Mouse (Mus musculus) embryonic facial prominence, embryonic 13.5 days (tissue): ENCODE data around the gene Zfp809. TPM values are rescaled to one million over a fixed set of nuclear protein-coding genes. Genes with fewer than 3 reads are reported as not detected.

Source experiments
- ATAC-seq: fragments of 200-750 bp; cut with Nextera tagmentation; 2 replicates; pipeline ENCODE4 v1.8.0; 2017; ENCODE audit warnings: low read depth; ENCODE audit not compliant: insufficient number of reproducible peaks, insufficient read depth, low FRiP score, low TSS enrichment
- H3K27ac ChIP-seq: fragments of 300-500 bp; sonication (generic); 2 replicates; pipeline ENCODE4 v1.5.1; 2015; ENCODE audit warnings: moderate library complexity, mild to moderate bottlenecking, inconsistent platforms
- H3K27me3 ChIP-seq: fragments of 300-500 bp; sonication (generic); 2 replicates; pipeline ENCODE4 v1.6.1; 2015; ENCODE audit warnings: mild to moderate bottlenecking, inconsistent platforms
- H3K36me3 ChIP-seq: fragments of 300-500 bp; sonication (generic); 2 replicates; pipeline ENCODE4 v1.6.1; 2015; ENCODE audit warnings: mild to moderate bottlenecking, inconsistent platforms
- H3K4me1 ChIP-seq: fragments of 300-500 bp; sonication (generic); 2 replicates; pipeline ENCODE4 v1.6.1; 2015; ENCODE audit warnings: inconsistent platforms
- H3K4me2 ChIP-seq: fragments of 300-500 bp; sonication (generic); 2 replicates; pipeline ENCODE4 v1.6.1; 2015; ENCODE audit warnings: moderate library complexity, mild to moderate bottlenecking, inconsistent platforms
- H3K4me3 ChIP-seq: fragments of 300-500 bp; sonication (generic); 2 replicates; pipeline ENCODE4 v1.5.1; 2015; ENCODE audit warnings: mild to moderate bottlenecking, inconsistent platforms
- H3K9ac ChIP-seq: fragments of 300-500 bp; sonication (generic); 2 replicates; pipeline ENCODE4 v1.6.1; 2015; ENCODE audit warnings: mild to moderate bottlenecking, inconsistent platforms
- H3K9me3 ChIP-seq: fragments of 300-500 bp; sonication (generic); 2 replicates; pipeline ENCODE4 v1.6.1; 2016; ENCODE audit warnings: inconsistent platforms
- WGBS: fragments of 180-500 bp; shearing (Covaris S2); methylation state at CpG from one replicate; pipeline ENCODE4 v1.1.7; 2015; ENCODE audit warnings: mixed read lengths; 5-methylcytosine and 5-hydroxymethylcytosine counted together
- polyA plus RNA-seq: library from polyadenylated mRNA; unstranded; fragments of >200 nt; fragmentation: Nextera tagmentation; extraction: Ambion mirVana; gene quantifications from 2 replicates; pipeline ENCODE4 v1.2.1, GENCODE M21; 2015

The Zfp809 gene
- polyA plus RNA-seq, 1 experiment from 2014 or later: 19.5 TPM

DNA sequence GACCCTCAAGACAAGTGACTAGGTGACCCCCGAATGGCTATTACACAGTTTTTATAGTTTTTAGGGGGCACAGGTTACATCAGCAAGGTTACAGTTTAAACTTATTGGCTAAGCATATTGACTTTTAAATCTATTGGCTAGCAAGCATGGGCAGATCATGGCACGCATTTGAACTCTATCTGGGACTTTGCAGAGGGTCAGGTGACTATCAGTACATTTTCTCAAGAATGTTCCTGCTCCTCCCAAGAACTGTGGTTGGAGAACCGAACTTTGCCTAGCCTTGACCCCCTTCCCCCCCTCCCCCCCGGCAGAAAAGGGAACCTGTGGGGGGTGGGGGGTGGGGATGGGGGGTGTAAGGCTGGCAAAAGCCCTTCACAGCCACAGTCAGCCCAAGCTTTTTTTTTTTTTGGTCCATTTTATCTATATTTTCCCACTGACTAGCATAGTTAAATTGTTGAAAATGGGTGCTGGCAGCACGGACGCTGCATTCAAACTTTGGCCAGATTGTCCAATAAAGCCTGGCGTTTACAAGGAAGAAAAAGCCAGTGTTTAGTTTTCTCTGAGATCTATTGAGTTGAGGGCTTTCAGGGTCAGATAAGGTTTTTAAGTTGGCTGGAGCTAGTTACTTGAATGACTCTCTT is 4.0 kb downstream of the Zfp809 start:
- no peaks in the 10 kb centered on the region for H3K4me1 ChIP-seq
- H3K9me3 ChIP-seq: no peaks in the 10 kb centered on the region
- 88% methylated on average over 7 of the region's 7 CpGs for WGBS
- no peak overlapping the region for H3K4me3 ChIP-seq
- no peak overlapping the region for H3K4me2 ChIP-seq
- no peak overlapping the region for H3K27ac ChIP-seq
- no peak for ATAC-seq
- 0 out of 2 replicates have a peak, but pooled peaks cover 4% of the 10 kb centered on the region for H3K36me3 ChIP-seq
- no peak overlapping the region for H3K9ac ChIP-seq
- H3K27me3 ChIP-seq: no peaks in the 10 kb centered on the region

DNA sequence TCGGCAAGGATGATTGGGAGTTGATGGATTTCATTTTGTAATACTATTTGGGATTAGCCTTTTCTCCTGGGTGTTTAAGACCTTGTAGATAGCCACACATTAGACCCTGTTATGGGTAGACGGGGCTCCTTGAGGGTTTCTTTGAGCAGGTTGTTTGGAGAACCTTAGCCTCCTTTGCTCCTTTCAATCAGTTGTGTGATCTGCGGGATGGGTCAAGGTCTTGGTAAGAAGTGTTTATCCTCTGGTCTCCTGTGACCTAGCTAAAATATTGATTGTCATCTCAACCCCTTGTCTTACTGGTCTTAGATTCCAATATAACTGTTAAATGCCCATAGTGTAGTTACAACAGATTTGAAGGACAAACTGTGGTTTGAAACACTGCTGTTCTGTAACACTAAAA is 4.5 kb downstream of the Zfp809 start:
- Histone ChIP-seq H3K4me2 (no peak overlapping the region), H3K4me3 (no peak overlapping the region), H3K9me3 (no peaks in the 10 kb centered on the region), H3K27me3 (no peaks in the 10 kb centered on the region), H3K4me1 (no peaks in the 10 kb centered on the region), H3K27ac (no peak overlapping the region), H3K9ac (no peak overlapping the region), H3K36me3 (peaks cover 7% of the 10 kb centered on the region)
- WGBS: 92% methylated on average over 3 of the region's 3 CpGs
- no peak for ATAC-seq

DNA sequence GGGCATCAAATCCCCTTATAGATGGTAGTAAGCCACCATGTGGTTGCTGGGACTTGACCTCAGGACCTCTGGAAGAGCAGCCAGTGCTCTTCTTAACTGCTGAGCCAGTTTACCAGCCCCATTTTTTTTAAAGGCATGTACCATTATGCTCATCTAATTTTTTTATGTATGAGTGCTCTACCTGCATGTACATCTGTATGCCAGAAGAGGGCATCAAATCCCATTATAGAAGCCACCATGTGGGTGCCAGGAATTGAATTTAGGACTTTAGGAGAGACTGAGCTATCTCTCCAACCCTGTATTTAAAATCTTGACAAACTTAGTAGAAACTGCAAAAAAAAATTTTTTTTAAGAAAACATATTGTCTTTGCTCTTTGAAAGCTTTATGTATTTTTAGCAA is 5.0 kb downstream of the Zfp809 start:
- ATAC-seq: no peak
- peaks cover 12% of the 10 kb centered on the region for H3K36me3 ChIP-seq
- H3K9ac ChIP-seq: no peak overlapping the region
- H3K4me2 ChIP-seq: no peak overlapping the region
- no peaks in the 10 kb centered on the region for H3K27me3 ChIP-seq
- no peaks in the 10 kb centered on the region for H3K9me3 ChIP-seq
- no peak overlapping the region for H3K4me3 ChIP-seq
- no peak overlapping the region for H3K27ac ChIP-seq
- no peaks in the 10 kb centered on the region for H3K4me1 ChIP-seq

DNA sequence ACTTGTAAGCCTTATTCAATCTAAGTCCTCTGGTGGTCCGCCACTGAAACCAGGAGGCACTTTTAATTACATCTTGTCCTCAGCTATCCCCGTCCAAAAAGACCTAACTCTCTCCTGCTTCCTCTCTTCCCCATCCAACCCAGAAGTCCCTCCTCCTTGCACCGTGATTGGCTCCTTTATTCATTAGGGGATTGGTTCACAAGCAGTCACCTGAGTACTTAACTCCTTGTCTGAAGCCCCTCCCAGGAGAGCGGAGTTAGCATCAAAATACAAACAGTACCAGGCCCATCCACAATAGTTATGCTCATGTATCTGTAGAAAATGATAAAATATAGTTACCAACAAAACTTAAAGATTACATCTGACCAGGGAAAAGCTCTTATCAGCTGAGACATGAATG is 14.5 kb downstream of the Zfp809 start:
- WGBS: 93% methylated on average over 4 of the region's 4 CpGs
- no peak overlapping the region for H3K27ac ChIP-seq
- no peak overlapping the region for H3K4me3 ChIP-seq
- no peak overlapping the region for H3K9ac ChIP-seq
- no peak overlapping the region for H3K4me2 ChIP-seq
- H3K4me1 ChIP-seq: no peaks in the 10 kb centered on the region
- no peaks in the 10 kb centered on the region for H3K27me3 ChIP-seq
- peaks cover 22% of the 10 kb centered on the region for H3K9me3 ChIP-seq
- ATAC-seq: no peak
- H3K36me3 ChIP-seq: peaks cover 94% of the 10 kb centered on the region

DNA sequence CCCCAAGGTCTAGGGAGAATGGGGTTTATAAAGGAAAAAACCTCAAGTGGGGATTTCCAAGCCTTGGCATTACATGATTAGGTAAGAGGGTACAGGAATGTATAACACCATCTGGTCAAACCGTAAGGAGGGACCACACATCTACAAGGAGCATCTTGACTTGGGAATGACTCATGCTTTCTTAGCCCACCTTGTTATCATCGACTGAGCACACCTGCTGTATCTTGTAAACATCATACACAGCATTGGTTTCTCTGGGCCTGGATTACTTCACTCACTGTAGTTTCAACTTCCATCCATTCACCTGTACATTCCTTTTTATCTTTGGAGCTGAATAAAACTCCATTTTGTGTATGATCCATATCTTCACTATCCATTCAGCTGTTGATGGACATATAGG is 18.7 kb downstream of the Zfp809 start:
- H3K27me3 ChIP-seq: no peaks in the 10 kb centered on the region
- H3K4me3 ChIP-seq: no peak overlapping the region
- H3K9me3 ChIP-seq: peaks cover 48% of the 10 kb centered on the region
- 88% methylated on average over 2 of the region's 2 CpGs for WGBS
- H3K4me2 ChIP-seq: no peak overlapping the region
- H3K36me3 ChIP-seq: peaks cover 94% of the 10 kb centered on the region
- no peak overlapping the region for H3K9ac ChIP-seq
- no peaks in the 10 kb centered on the region for H3K4me1 ChIP-seq
- H3K27ac ChIP-seq: no peak overlapping the region
- no peak for ATAC-seq

DNA sequence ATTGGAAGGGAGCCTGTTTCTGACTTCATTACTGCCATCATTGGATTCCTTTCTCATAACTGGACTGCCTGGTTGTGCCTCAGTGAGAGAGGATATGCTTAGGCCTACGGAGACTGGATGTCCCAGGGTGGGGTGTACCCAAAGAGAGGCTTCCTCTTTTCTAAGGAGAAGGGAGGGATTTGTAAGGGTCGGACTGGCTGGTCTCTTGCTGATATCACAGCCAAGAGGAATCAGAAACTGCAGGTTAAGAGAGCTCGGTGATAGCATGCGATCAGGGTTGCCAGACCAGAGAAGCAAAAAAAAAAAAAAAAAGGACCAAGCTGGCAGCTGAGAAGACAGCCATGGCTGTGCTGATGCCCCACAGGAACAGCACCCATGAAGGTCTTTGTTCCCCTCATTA is 31.1 kb downstream of the Zfp809 start:
- Histone ChIP-seq H3K4me3 (no peak overlapping the region), H3K9me3 (peaks cover 20% of the 10 kb centered on the region), H3K27me3 (no peaks in the 10 kb centered on the region), H3K4me2 (no peak overlapping the region), H3K9ac (no peak overlapping the region), H3K36me3 (peaks cover 51% of the 10 kb centered on the region), H3K27ac (no peak overlapping the region), H3K4me1 (no peaks in the 10 kb centered on the region)
- 96% methylated on average over 4 of the region's 4 CpGs for WGBS
- no peak for ATAC-seq

DNA sequence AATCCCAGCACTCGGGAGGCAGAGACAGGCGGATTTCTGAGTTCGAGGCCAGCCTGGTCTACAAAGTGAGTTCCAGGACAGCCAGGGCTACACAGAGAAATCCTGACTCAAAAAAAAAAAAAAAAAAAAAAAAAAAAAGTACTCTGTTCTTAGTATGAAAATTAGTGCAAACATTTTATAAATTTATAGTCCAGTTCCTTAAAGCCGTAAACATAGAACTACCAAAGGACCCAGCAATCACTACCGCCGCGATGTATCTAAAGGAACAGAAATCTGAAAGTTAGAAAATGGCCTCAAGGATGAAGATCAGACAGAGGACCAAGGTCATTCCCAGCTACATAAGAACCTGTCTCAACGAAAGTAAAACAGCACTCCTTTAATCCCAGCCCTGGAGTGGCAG is 33.3 kb downstream of the Zfp809 start:
- peak overlapping the region; percentile 77 for H3K4me3 ChIP-seq
- no peaks in the 10 kb centered on the region for H3K27me3 ChIP-seq
- peaks cover 33% of the 10 kb centered on the region for H3K36me3 ChIP-seq
- H3K4me1 ChIP-seq: no peaks in the 10 kb centered on the region
- H3K27ac ChIP-seq: no peak overlapping the region
- no peak for ATAC-seq
- WGBS: 80% methylated on average over 8 of the region's 8 CpGs
- H3K9ac ChIP-seq: peak overlapping the region; percentile 87
- peaks cover 16% of the 10 kb centered on the region for H3K9me3 ChIP-seq
- peak overlapping the region; percentile 74 for H3K4me2 ChIP-seq

DNA sequence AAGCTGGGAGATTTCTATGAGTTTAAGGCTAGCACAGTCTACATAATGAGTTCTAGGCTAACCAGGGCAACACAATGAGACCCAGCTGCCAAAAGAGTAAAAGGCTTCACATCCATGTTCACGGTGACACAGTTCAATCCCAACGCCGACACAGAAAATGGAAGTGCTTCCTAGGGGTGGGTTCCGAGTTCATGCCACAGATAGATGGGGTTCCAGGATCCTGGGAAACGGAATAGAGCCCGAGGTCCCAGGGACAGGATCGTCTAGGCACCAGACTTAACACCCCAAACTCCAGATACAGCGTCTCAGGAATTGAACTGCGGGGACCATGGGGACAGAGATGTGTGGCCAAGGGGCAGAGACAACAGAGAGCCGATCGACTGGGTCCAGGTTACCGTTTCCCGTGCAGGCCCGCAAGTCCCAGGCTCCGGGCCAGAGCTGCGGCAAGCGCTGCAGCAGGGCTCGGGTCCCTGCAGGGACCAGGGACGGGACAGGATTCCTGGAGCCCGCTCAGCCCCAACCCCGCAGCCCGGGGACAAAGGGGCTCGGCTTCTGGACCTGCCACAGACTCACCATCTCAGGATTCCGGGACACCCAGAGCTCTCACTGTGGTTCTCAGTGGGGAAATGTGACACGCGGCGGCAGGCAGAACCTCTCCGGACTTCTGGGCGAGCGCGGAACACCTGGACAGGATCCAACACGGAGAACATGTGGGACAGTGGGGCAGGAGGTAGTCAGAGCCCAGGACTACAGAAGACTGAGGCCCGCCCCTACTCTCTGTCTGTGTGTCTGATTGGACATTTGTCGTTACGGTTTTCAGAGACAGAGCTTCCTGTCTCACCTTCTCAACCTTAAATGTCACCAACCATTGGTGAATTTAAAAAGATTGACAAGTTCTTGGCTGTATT is 33.9 kb downstream of the Zfp809 start, which contains the start of gene Zfp599:
Gene Zfp599 (minus strand): TSS at position 712 of the 908 bp plus-strand sequence.
- WGBS: 1% methylated on average over 35 of the region's 35 CpGs

DNA sequence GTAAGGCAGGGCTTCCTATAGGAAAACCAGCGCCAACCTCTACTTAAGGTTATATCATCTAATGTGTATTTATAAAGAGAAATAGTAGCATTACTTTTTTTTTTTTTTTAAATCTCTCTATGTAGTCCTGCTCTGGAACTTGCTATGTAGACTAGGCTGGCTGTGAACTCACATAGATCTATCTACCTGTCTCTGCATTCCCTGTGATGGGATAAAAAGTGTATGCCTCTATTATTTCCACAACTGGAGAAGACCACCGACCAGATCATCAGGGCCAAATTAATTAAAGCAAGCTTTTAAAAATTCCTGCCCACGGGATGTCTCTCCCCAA is 34.5 kb downstream of the Zfp809 start:
- Histone ChIP-seq H3K9me3 (peaks cover 11% of the 10 kb centered on the region), H3K4me3 (peak overlapping the region; percentile 77), H3K4me1 (no peaks in the 10 kb centered on the region), H3K9ac (peak overlapping the region; percentile 87; the same call in 1 of the 2 replicates), H3K27ac (no peak overlapping the region), H3K4me2 (peak overlapping the region; percentile 74), H3K27me3 (no peaks in the 10 kb centered on the region), H3K36me3 (peaks cover 26% of the 10 kb centered on the region)
- no peak for ATAC-seq
- WGBS: 21% methylated on average over 3 of the region's 3 CpGs

More for the DNA sequence above, 33.9 kb downstream of the Zfp809 start, which contains the start of gene Zfp599:
- H3K36me3 ChIP-seq: peaks cover 27% of the 10 kb centered on the region
- H3K9me3 ChIP-seq: peaks cover 13% of the 10 kb centered on the region
- peak; percentile 79; the same call in 1 of the 2 replicates for ATAC-seq
- peak within 1 kb of the TSS; percentile 87 for H3K9ac ChIP-seq
- peak within 1 kb of the TSS; percentile 74 for H3K4me2 ChIP-seq
- H3K4me3 ChIP-seq: peak within 1 kb of the TSS; percentile 77
- H3K27me3 ChIP-seq: no peaks in the 10 kb centered on the region
- peak within 1 kb of the TSS; percentile 22; the same call in 1 of the 2 replicates for H3K27ac ChIP-seq
- H3K4me1 ChIP-seq: no peaks in the 10 kb centered on the region

DNA sequence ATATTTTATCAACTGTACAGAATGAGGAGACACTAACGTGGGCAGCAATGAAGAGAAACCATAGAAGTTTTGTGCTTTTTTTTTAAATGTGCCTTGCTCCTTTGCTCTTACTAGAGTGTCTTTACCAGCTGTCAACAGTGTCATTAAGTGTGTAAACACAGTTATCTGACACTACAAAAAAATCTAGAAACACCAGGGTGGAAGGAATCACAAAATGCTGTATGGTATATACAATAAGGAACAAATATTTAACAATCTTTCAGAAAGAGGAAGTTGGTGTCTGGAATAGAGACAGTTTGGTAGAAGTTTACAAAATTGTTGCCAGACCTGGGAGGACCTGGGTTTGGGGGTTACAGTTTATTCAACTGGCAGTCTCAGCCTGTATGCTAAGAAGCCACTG is 36.1 kb downstream of the Zfp809 start:
- H3K4me2 ChIP-seq: no peak overlapping the region
- H3K4me3 ChIP-seq: no peak overlapping the region
- peaks cover 11% of the 10 kb centered on the region for H3K36me3 ChIP-seq
- no peak overlapping the region for H3K9ac ChIP-seq
- 90% methylated on average over 1 of the region's 1 CpGs for WGBS
- no peaks in the 10 kb centered on the region for H3K9me3 ChIP-seq
- H3K4me1 ChIP-seq: no peaks in the 10 kb centered on the region
- ATAC-seq: no peak
- no peak overlapping the region for H3K27ac ChIP-seq
- H3K27me3 ChIP-seq: no peaks in the 10 kb centered on the region

DNA sequence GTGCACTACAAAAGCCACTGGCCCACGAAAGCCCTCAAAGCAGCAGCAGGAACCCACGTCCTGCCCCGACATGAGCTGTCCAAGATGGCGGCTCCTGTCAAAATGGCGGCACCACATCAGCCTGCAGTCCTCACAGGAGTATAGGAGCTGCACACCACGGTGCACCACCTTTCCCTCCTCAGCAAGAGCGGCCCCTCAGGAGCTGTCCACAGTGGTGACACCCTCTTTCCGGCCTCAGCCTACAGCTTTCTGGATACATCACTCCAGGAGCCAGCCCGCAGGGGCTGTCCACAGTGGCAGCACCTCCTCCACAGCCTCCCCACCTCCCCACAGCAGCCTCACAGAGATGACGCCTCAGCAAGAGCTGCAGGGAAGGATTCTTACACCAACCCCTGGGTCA is 37.1 kb downstream of the Zfp809 start:
- Histone ChIP-seq H3K9ac (no peak overlapping the region), H3K4me1 (no peaks in the 10 kb centered on the region), H3K4me3 (no peak overlapping the region), H3K9me3 (0 out of 2 replicates have a peak, but pooled peaks cover 3% of the 10 kb centered on the region), H3K4me2 (no peak overlapping the region), H3K27me3 (no peaks in the 10 kb centered on the region), H3K27ac (no peak overlapping the region), H3K36me3 (peaks cover 6% of the 10 kb centered on the region; the same call in 1 of the 2 replicates)
- 88% methylated on average over 10 of the region's 10 CpGs for WGBS
- ATAC-seq: no peak

DNA sequence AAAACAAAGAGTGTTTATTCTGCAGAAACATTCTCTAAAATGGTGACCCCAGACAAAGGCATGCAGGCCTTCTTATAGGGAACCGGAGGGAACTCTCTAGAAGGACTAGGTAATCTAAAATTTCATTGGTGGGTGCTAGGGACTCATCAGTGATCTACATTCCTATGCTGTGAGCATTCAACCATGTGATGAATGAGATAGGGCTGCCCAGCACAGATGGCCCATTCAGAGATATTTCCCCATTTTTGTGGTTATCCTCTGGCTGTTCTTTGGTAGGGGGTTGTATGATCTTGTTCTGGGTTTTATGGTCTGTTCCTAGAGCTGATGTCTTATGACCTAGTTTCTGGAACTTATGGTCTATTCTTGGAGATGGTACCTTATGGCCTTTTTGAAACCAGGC is 43.4 kb downstream of the Zfp809 start:
- Histone ChIP-seq H3K4me1 (no peaks in the 10 kb centered on the region), H3K4me2 (no peak overlapping the region), H3K9me3 (peaks cover 9% of the 10 kb centered on the region; the same call in 1 of the 2 replicates), H3K27me3 (no peaks in the 10 kb centered on the region), H3K9ac (no peak overlapping the region), H3K4me3 (no peak overlapping the region), H3K27ac (no peak overlapping the region), H3K36me3 (peaks cover 10% of the 10 kb centered on the region)
- no peak for ATAC-seq
- WGBS: 97% methylated on average over 1 of the region's 1 CpGs
